Mouse (Mus musculus) G1E (cell line): ENCODE results near the gene Setdb1. TPM values are rescaled to one million over a fixed set of nuclear protein-coding genes. Genes with fewer than 3 reads are reported as not detected.

Source experiments
- ATAC-seq: 2 replicates; pipeline ENCODE4 v1.8.0; 2016; ENCODE audit warnings: mild to moderate bottlenecking; ENCODE audit not compliant: insufficient number of reproducible peaks, poor library complexity, low FRiP score, severe bottlenecking; ENCODE audit errors: extremely low read depth
- DNase-seq: peaks from one replicate; pipeline ENCODE4 v3.0.0; 2012; ENCODE audit warnings: low spot score
- H3K27me3 ChIP-seq: 2 replicates; pipeline ENCODE4 v1.6.1; 2012; ENCODE audit warnings: mild to moderate bottlenecking, low read length, inconsistent platforms; ENCODE audit not compliant: insufficient read depth
- H3K36me3 ChIP-seq: replicated peaks from 2 replicates; pipeline ENCODE3; 2012; ENCODE audit warnings: mild to moderate bottlenecking, inconsistent platforms
- H3K4me1 ChIP-seq: 2 replicates; pipeline ENCODE4 v1.6.1; 2012; ENCODE audit warnings: low read depth, low read length, inconsistent platforms, mixed read lengths; ENCODE audit not compliant: insufficient read depth
- H3K4me3 ChIP-seq: 2 replicates; pipeline ENCODE4 v1.5.1; 2012; ENCODE audit warnings: low read depth, mild to moderate bottlenecking, inconsistent platforms, low read length, moderate library complexity, mixed read lengths
- H3K9me3 ChIP-seq: replicated peaks from 2 replicates; pipeline ENCODE4 v1.6.1; 2012; ENCODE audit warnings: inconsistent platforms
- CTCF ChIP-seq: IDR thresholded peaks from 2 replicates; pipeline ENCODE4 v1.5.1; 2012; ENCODE audit warnings: low read depth, low read length, inconsistent platforms, mixed read lengths
- GATA1 ChIP-seq: IDR thresholded peaks from 2 replicates; pipeline ENCODE4 v1.6.1; 2012; ENCODE audit warnings: borderline replicate concordance, low read length, inconsistent platforms, mixed read lengths
- GATA2 ChIP-seq: IDR thresholded peaks from 2 replicates; pipeline ENCODE4 v1.6.1; 2012; ENCODE audit warnings: low read depth, low read length, inconsistent platforms, borderline replicate concordance
- POLR2AphosphoS5 ChIP-seq: IDR thresholded peaks from 2 replicates; pipeline ENCODE4 v1.6.1; 2012; ENCODE audit warnings: low read depth, low read length, inconsistent platforms; ENCODE audit not compliant: insufficient replicate concordance
- TAL1 ChIP-seq: conservative IDR thresholded peaks from 2 replicates; pipeline ENCODE4 v1.6.1; 2012; ENCODE audit warnings: low read depth, low read length, inconsistent platforms, mixed read lengths
- polyA plus RNA-seq: library from polyadenylated mRNA; stranded (reverse); fragments of >175 nt; gene quantifications from 2 replicates; pipeline ENCODE4 v1.2.3, GENCODE M21; 2012
- total RNA-seq, 2 experiments: library from RNA; stranded (forward) in 1 of 2; stranded (reverse) in 1 of 2; fragments of 200-1000 nt in 1 of 2; fragments of >200 nt in 1 of 2; fragmentation: Nextera tagmentation in 1 of 2; gene quantifications; 2 replicates each; pipeline ENCODE4 v1.2.3; 2014 to 2017

The Setdb1 gene
- total and polyA plus RNA-seq, 3 experiments = 66.1 to 159 (median 128) TPM

DNA sequence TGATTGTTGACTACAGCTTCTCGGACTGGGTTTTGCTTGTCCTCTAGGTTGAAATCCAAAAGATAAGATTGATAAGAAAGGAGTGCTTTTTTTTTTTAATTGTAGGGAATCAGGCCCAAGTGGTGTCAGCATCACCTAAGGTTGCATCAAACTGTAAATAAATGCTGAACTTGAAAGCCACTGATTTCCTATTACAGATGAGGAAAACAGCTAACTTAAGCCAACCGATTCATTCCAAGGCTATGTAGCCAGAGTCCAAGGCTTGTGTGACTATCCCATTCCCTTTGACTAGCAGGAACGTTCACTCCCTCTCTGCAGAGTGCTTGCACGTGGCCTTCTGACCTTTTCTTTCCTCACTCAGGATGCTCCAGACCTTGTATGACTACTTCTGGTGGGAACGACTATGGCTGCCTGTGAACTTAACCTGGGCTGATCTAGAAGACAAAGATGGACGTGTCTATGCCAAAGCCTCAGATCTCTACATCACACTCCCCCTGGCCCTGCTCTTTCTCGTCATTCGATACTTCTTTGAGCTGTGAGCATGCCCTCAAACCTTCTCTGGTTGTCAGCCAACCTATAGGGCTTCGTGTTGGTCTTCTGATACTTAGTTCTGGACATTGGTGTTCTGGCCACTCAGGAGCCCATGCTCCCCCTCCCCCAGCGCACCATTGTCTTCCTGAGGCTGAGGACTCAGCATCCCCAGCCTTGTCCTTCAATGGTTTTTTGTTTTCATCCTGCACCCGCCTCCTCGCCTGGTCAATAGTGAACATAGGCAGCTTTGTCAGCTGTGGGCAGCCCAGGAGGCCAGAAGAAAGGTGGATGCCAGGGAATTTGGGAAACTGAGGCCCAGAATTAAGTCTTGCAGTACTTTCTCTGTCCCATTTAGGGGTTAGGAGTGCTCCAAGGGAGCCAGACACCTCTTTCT is 37.0 kb downstream of the Setdb1 start:
- H3K27me3 ChIP-seq = no peaks in the 10 kb centered on the region
- no peak for DNase-seq
- no peaks in the 10 kb centered on the region for H3K9me3 ChIP-seq
- ATAC-seq = no peak
- peaks cover 83% of the 10 kb centered on the region for H3K36me3 ChIP-seq
- H3K4me3 ChIP-seq = no peak overlapping the region; the same call in 1 of the 2 replicates
- TF ChIP-seq CTCF (no peak), POLR2AphosphoS5 (0 out of 2 replicates have a peak, but pooled peaks have one; percentile 74)
- peaks cover 80% of the 10 kb centered on the region for H3K4me1 ChIP-seq

DNA sequence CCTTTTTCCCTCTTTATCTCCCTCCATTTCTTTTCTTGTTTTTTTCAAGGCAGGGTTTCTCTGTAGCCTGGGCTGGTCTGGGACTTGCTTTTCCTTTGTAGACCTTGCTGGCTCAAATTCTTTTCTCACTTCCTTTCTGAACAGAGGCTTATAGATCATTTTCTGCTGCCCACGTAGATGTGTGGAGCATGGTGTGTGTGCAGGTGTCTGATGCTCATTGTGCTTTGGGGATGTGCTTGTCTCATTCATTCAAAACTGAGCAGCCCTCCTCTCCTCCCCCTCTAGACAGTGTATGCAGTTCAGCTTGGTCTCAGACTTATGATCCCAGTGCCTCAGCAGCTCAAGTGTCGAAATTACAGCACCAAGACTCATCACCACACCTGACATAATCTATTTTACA is 37.9 kb downstream of the Setdb1 start:
- H3K36me3 ChIP-seq = peaks cover 75% of the 10 kb centered on the region
- ATAC-seq = no peak
- peaks cover 79% of the 10 kb centered on the region for H3K4me1 ChIP-seq

GRCm38 (mm10) chr3:95318548-95318947 is 38.5 kb downstream of the Setdb1 start:
- Histone ChIP-seq H3K27me3 (no peaks in the 10 kb centered on the region), H3K4me3 (peak overlapping the region; percentile 68; the same call in 1 of the 2 replicates), H3K9me3 (no peaks in the 10 kb centered on the region), H3K4me1 (peaks cover 78% of the 10 kb centered on the region), H3K36me3 (peaks cover 69% of the 10 kb centered on the region)
- peak; percentile 26; the same call in 1 of the 2 replicates for ATAC-seq
- TF ChIP-seq GATA1 (no peak), GATA2 (no peak), CTCF (no peak), POLR2AphosphoS5 (0 out of 2 replicates have a peak, but pooled peaks have one; percentile 63), TAL1 (no peak)
- DNase-seq = peak; percentile 46

More for the DNA sequence above, 37.9 kb downstream of the Setdb1 start:
- DNase-seq = no peak
- Histone ChIP-seq H3K27me3 (no peaks in the 10 kb centered on the region), H3K9me3 (no peaks in the 10 kb centered on the region), H3K4me3 (peak overlapping the region; percentile 68; the same call in 1 of the 2 replicates)
- TF ChIP-seq CTCF (no peak), POLR2AphosphoS5 (no peak), GATA2 (no peak), TAL1 (no peak), GATA1 (no peak)

DNA sequence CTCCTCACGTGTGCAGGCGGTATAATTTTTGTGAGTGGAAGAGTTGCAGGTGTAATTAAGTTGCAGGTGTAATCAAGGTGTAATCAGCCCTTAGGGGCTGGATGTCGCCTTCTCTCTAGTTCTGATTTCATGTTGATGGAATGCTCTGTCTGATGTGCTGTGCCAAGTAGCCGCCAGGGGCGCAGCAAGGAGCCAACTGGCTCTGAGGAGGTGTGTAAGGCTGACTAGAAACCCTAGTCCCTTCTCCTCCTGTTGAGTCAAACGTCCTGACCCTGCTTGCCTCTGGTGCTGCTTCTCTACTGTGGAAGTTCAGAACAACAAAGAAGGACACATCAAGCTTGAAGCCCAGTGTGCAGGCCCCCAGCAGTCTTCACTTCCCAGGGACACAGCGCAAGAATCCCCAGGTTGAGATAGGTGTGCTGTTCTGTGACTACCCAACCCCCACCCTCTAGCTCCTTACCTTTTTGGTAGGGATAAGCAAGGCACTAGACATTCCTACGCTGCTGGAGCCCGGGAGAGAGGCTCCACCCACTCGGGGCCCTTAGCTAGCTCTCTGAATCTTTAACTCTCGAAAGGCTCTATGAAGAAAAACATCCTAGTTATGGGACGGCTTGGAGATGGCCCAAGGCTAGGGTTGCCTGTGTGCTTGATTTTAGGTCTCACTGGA is 39.5 kb downstream of the Setdb1 start:
- peak; percentile 69 for DNase-seq
- Histone ChIP-seq H3K4me1 (peaks cover 77% of the 10 kb centered on the region), H3K27me3 (no peaks in the 10 kb centered on the region), H3K9me3 (no peaks in the 10 kb centered on the region), H3K4me3 (peak overlapping the region; percentile 66), H3K36me3 (peaks cover 61% of the 10 kb centered on the region)
- no peak for TF ChIP-seq GATA2
- TF ChIP-seq CTCF = peak; percentile 95
- ATAC-seq = no peak

GRCm38 (mm10) chr3:95315844-95316550 is 41.0 kb downstream of the Setdb1 start:
- ATAC-seq (no peak), DNase-seq (peak; percentile 38)
- no peaks in the 10 kb centered on the region for H3K9me3 ChIP-seq
- H3K36me3 ChIP-seq = peaks cover 48% of the 10 kb centered on the region
- H3K27me3 ChIP-seq = no peaks in the 10 kb centered on the region
- no peak for TF ChIP-seq TAL1
- TF ChIP-seq POLR2AphosphoS5 = no peak
- TF ChIP-seq GATA2 = no peak
- no peak for TF ChIP-seq CTCF
- no peak for TF ChIP-seq GATA1
- H3K4me3 ChIP-seq = peak overlapping the region; percentile 79
- peaks cover 75% of the 10 kb centered on the region for H3K4me1 ChIP-seq
